Mouse (Mus musculus): ENCODE results near the gene Hist1h2bg. TPM values are rescaled to one million over a fixed set of nuclear protein-coding genes. Genes with fewer than 3 reads are reported as not detected.

Gene Hist1h2bg
- polyA plus RNA-seq, 1 experiment from 2014 or later = 3.7 TPM

DNA sequence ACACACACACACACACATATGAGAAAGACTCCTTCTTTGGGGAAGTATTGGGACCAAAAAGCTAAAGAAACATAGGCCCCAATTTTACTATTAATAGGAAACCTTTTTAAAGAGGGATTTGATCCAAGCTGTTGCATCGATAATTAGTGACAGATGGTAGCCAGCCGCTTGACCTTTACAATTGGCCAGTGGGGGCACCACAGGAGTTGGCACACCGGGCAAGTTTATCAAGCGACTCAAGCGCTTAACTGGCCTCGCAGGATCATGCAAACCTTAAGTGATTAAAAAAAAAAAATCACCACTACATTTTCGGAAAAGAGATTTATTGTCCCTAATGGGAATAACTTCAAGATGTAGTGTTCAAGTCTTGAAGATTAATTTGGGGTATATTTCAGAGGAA, 21.4 kb downstream of the Hist1h2bg start:
- Histone ChIP-seq H3K9ac (ENCODE audit: low read length) (no peak overlapping the region), H3K36me3 (ENCODE audit: control insufficient read depth, insufficient read depth, low read length) (no peaks in the 10 kb centered on the region), H3K9me3 (ENCODE audit: control insufficient read depth, low read length) (no peaks in the 10 kb centered on the region), H3K4me1 (ENCODE audit: control insufficient read depth in 2 of 2, insufficient read depth in 2 of 2, low read length in 2 of 2) (no peaks in the 10 kb centered on the region), H3K4me3 (ENCODE audit: control insufficient read depth in 1 of 2, insufficient read depth in 1 of 2, low read depth in 1 of 2, low read length in 2 of 2) (no peak overlapping the region), H3K27me3 (ENCODE audit: control insufficient read depth, insufficient read depth, low read length) (no peaks in the 10 kb centered on the region), H3K27ac (replicated peaks in 1 of 2; ENCODE audit: control insufficient read depth in 1 of 2, insufficient read depth in 1 of 2, low read depth in 2 of 2, low read length in 2 of 2) (no peak overlapping the region), H3K4me2 (ENCODE audit: low read length) (no peak overlapping the region)
- 89% methylated on average over 7 of the region's 7 CpGs for WGBS
- no peak for ATAC-seq (ENCODE audit: insufficient number of reproducible peaks, insufficient read depth, low FRiP score, low read depth)

DNA sequence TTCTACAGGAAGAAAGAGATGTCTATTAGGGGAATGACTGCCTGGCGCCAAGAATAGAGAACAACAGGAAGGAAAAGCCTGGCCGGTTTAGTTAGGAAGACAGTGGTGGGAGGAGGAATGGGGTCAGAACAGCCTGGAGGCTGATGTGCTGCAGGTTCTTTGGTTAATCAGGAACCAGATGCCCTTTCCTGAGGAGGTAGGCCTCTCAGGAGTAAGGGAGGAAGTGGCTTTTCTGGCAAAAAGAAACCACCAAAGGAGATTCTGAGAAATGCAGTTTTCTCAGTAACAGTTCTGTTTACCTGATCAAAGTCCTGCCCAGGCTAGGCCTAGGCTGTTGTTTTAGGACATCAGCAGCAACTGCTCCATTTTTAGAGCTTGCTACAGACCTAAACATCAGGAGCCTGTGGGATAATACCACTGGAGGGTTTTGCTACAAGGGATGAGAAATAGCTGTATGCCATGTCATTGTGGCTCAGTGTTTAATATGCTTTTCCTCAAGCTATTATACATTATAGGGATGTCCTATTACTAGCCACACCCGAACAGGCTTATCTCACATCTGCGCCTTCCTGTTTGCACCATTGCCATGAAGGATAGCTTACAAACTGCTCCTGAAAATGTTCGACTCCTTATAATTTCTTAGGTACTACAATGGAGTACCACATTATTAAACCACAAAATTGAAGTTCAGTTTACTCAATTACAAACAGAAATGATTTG, 22.0 kb downstream of the Hist1h2bg start:
- H3K4me1 ChIP-seq (ENCODE audit: control insufficient read depth in 2 of 2, insufficient read depth in 2 of 2, low read length in 2 of 2) = no peaks in the 10 kb centered on the region
- H3K36me3 ChIP-seq (ENCODE audit: control insufficient read depth, insufficient read depth, low read length) = no peaks in the 10 kb centered on the region
- H3K9me3 ChIP-seq (ENCODE audit: control insufficient read depth, low read length) = no peaks in the 10 kb centered on the region
- WGBS = 61% methylated on average over 5 of the region's 5 CpGs
- H3K9ac ChIP-seq (ENCODE audit: low read length) = no peak overlapping the region
- no peak overlapping the region for H3K4me3 ChIP-seq (ENCODE audit: control insufficient read depth in 1 of 2, insufficient read depth in 1 of 2, low read depth in 1 of 2, low read length in 2 of 2)
- peak overlapping the region; percentile 49 to 55; a peak in 3 of 4 replicates for H3K27ac ChIP-seq (replicated peaks in 1 of 2; ENCODE audit: control insufficient read depth in 1 of 2, insufficient read depth in 1 of 2, low read depth in 2 of 2, low read length in 2 of 2)
- no peak for ATAC-seq (ENCODE audit: insufficient number of reproducible peaks, insufficient read depth, low FRiP score, low read depth)
- H3K4me2 ChIP-seq (ENCODE audit: low read length) = no peak overlapping the region
- H3K27me3 ChIP-seq (ENCODE audit: control insufficient read depth, insufficient read depth, low read length) = no peaks in the 10 kb centered on the region

DNA sequence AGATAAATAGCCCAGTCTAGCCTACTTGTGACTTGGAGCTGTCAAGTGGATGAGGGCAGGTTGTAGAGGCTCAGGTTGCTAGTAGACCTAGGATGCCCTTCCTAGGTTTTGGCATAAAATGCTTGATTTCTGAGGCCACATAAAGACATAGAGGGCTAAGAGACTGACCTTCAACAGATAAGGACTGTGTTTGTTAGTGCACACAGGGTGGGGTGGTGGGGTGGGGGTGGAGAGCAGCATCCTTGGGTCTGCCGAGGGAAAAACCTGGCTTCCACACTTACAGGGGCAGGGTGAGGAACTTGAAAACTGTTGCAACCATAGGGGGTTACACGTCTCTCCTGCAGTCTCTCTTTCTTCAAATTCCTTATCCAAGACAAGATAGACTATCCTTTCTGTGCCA, 24.0 kb downstream of the Hist1h2bg start:
- H3K4me2 ChIP-seq (ENCODE audit: low read length) = no peak overlapping the region
- WGBS = 52% methylated on average over 2 of the region's 2 CpGs
- H3K9ac ChIP-seq (ENCODE audit: low read length) = no peak overlapping the region
- no peaks in the 10 kb centered on the region for H3K9me3 ChIP-seq (ENCODE audit: control insufficient read depth, low read length)
- ATAC-seq (ENCODE audit: insufficient number of reproducible peaks, insufficient read depth, low FRiP score, low read depth) = no peak
- H3K36me3 ChIP-seq (ENCODE audit: control insufficient read depth, insufficient read depth, low read length) = no peaks in the 10 kb centered on the region
- no peaks in the 10 kb centered on the region for H3K4me1 ChIP-seq (ENCODE audit: control insufficient read depth in 2 of 2, insufficient read depth in 2 of 2, low read length in 2 of 2)
- H3K4me3 ChIP-seq (ENCODE audit: control insufficient read depth in 1 of 2, insufficient read depth in 1 of 2, low read depth in 1 of 2, low read length in 2 of 2) = no peak overlapping the region
- no peaks in the 10 kb centered on the region for H3K27me3 ChIP-seq (ENCODE audit: control insufficient read depth, insufficient read depth, low read length)
- H3K27ac ChIP-seq (replicated peaks in 1 of 2; ENCODE audit: control insufficient read depth in 1 of 2, insufficient read depth in 1 of 2, low read depth in 2 of 2, low read length in 2 of 2) = no peak overlapping the region

DNA sequence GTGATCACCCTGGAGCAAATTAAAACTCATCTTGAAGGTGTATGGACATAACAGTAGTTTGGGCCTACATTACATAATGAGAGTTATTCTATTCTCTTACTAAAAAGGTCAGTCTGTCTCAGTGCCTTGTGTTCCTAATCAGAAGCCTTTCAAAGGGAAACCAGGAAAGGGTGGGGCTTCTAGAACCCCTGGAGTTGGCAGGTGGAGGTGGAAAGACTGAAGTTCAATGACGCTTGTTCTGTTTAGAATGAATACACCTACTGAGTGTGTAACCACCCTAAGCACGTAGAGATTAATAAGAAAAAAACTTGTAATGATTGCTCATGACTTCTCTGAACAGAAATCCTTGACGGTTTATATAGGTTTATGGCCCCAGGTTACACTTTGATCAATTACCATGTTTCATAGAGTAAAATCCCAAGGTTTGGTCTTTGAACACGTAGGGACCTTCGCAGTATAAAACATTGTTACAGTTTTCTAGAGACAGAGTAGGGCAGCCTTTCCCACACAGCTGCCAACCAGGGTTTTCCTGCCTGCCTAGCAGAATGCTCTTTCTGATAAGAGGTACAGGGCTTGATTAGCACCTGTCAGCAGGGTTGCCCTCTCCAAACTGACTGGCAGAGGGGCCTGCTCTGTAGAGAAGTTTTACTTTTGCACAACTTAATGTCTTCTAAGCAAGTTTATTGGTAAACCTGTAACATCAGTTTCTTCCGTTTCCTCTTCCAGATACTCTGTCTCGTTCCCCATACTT, 24.6 kb downstream of the Hist1h2bg start:
- H3K4me3 ChIP-seq (ENCODE audit: control insufficient read depth in 1 of 2, insufficient read depth in 1 of 2, low read depth in 1 of 2, low read length in 2 of 2) = no peak overlapping the region
- no peak for ATAC-seq (ENCODE audit: insufficient number of reproducible peaks, insufficient read depth, low FRiP score, low read depth)
- no peak overlapping the region for H3K4me2 ChIP-seq (ENCODE audit: low read length)
- no peaks in the 10 kb centered on the region for H3K4me1 ChIP-seq (ENCODE audit: control insufficient read depth in 2 of 2, insufficient read depth in 2 of 2, low read length in 2 of 2)
- H3K9ac ChIP-seq (ENCODE audit: low read length) = no peak overlapping the region
- H3K9me3 ChIP-seq (ENCODE audit: control insufficient read depth, low read length) = no peaks in the 10 kb centered on the region
- no peaks in the 10 kb centered on the region for H3K36me3 ChIP-seq (ENCODE audit: control insufficient read depth, insufficient read depth, low read length)
- 62% methylated on average over 7 of the region's 7 CpGs for WGBS
- no peaks in the 10 kb centered on the region for H3K27me3 ChIP-seq (ENCODE audit: control insufficient read depth, insufficient read depth, low read length)
- H3K27ac ChIP-seq (replicated peaks in 1 of 2; ENCODE audit: control insufficient read depth in 1 of 2, insufficient read depth in 1 of 2, low read depth in 2 of 2, low read length in 2 of 2) = no peak overlapping the region

DNA sequence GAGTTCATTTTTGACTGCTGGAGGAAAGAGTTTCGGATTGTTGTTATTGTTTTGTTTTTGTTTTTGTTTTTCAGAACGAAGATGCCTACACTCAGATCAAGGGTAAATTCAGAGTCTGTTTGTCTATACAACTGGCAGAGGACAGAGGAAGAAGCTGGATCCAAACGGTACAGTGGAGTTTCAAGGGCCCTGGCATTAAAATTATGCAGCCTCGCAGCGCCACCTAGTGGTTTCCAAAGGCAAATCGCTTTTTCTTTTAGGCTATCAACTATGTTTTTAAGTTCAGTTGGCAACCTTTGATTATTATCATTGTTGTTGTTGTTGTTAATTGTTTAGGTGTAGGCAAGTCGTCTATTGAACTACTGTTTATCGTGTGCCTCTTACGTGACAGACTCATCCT, 26.8 kb downstream of the Hist1h2bg start:
- Histone ChIP-seq H3K9me3 (ENCODE audit: control insufficient read depth, low read length) (no peaks in the 10 kb centered on the region), H3K4me3 (ENCODE audit: control insufficient read depth in 1 of 2, insufficient read depth in 1 of 2, low read depth in 1 of 2, low read length in 2 of 2) (no peak overlapping the region), H3K27ac (replicated peaks in 1 of 2; ENCODE audit: control insufficient read depth in 1 of 2, insufficient read depth in 1 of 2, low read depth in 2 of 2, low read length in 2 of 2) (no peak overlapping the region), H3K27me3 (ENCODE audit: control insufficient read depth, insufficient read depth, low read length) (no peaks in the 10 kb centered on the region), H3K36me3 (ENCODE audit: control insufficient read depth, insufficient read depth, low read length) (no peaks in the 10 kb centered on the region), H3K4me2 (ENCODE audit: low read length) (no peak overlapping the region), H3K4me1 (ENCODE audit: control insufficient read depth in 2 of 2, insufficient read depth in 2 of 2, low read length in 2 of 2) (no peaks in the 10 kb centered on the region), H3K9ac (ENCODE audit: low read length) (no peak overlapping the region)
- WGBS = 6% methylated on average over 9 of the region's 9 CpGs
- no peak for ATAC-seq (ENCODE audit: insufficient number of reproducible peaks, insufficient read depth, low FRiP score, low read depth)

DNA sequence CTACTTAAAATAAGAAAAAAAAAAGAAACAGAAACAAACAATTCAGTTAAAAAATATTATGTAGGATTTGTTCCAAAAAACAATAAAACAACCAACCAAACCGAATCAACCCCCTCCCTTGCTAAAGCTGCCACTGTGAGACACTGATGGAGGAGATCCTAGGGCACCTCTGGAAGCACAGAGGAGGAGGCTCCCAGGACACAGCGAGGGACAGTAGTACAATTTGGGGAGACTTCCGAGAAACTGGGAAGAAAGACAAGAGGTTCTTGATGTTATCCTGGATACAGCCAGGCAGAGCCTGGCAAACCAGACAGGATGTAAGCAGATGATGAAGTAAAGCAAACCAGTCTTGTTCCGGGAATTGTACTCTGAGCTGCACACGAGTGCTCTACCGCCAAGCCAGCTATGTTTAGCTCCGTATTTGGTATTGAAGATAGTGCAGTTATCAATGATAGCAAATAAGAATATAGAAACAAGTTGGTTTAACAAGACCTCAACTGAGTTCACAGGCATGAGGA, 32.0 kb downstream of the Hist1h2bg start:
- Histone ChIP-seq H3K9ac (ENCODE audit: low read length) (no peak overlapping the region), H3K4me3 (ENCODE audit: control insufficient read depth in 1 of 2, insufficient read depth in 1 of 2, low read depth in 1 of 2, low read length in 2 of 2) (no peak overlapping the region)
- 48% methylated on average over 7 of the region's 7 CpGs for WGBS

DNA sequence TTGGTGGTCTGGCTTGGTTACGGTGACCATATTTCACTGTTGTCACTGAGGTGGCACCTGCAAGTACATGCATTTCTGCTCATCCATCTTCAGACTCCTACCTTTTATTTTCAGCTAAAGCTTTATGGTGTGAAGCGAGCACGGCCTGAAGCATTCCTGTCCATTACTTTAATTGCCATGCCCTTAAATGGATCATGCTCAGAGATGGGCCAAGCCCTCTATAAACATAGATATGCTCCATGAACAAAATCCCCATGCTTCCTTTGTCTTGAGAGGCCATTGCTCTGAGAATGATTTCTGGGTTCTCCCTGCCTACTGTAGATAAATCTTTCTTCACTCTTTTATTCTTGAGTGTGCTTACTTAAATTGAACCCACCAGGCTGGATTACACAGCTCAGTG, 33.3 kb downstream of the Hist1h2bg start:
- no peak overlapping the region for H3K4me3 ChIP-seq (ENCODE audit: control insufficient read depth in 1 of 2, insufficient read depth in 1 of 2, low read depth in 1 of 2, low read length in 2 of 2)
- no peaks in the 10 kb centered on the region for H3K9me3 ChIP-seq (ENCODE audit: control insufficient read depth, low read length)
- H3K4me1 ChIP-seq (ENCODE audit: control insufficient read depth in 2 of 2, insufficient read depth in 2 of 2, low read length in 2 of 2) = no peaks in the 10 kb centered on the region
- WGBS = 85% methylated on average over 3 of the region's 3 CpGs
- no peak overlapping the region for H3K4me2 ChIP-seq (ENCODE audit: low read length)
- no peaks in the 10 kb centered on the region for H3K36me3 ChIP-seq (ENCODE audit: control insufficient read depth, insufficient read depth, low read length)
- no peak overlapping the region for H3K27ac ChIP-seq (replicated peaks in 1 of 2; ENCODE audit: control insufficient read depth in 1 of 2, insufficient read depth in 1 of 2, low read depth in 2 of 2, low read length in 2 of 2)
- ATAC-seq (ENCODE audit: insufficient number of reproducible peaks, insufficient read depth, low FRiP score, low read depth) = no peak
- H3K27me3 ChIP-seq (ENCODE audit: control insufficient read depth, insufficient read depth, low read length) = no peaks in the 10 kb centered on the region
- no peak overlapping the region for H3K9ac ChIP-seq (ENCODE audit: low read length)

More for the DNA sequence above, 32.0 kb downstream of the Hist1h2bg start:
- Histone ChIP-seq H3K9me3 (ENCODE audit: control insufficient read depth, low read length) (no peaks in the 10 kb centered on the region), H3K36me3 (ENCODE audit: control insufficient read depth, insufficient read depth, low read length) (no peaks in the 10 kb centered on the region), H3K4me1 (ENCODE audit: control insufficient read depth in 2 of 2, insufficient read depth in 2 of 2, low read length in 2 of 2) (no peaks in the 10 kb centered on the region), H3K4me2 (ENCODE audit: low read length) (no peak overlapping the region), H3K27ac (replicated peaks in 1 of 2; ENCODE audit: control insufficient read depth in 1 of 2, insufficient read depth in 1 of 2, low read depth in 2 of 2, low read length in 2 of 2) (no peak overlapping the region), H3K27me3 (ENCODE audit: control insufficient read depth, insufficient read depth, low read length) (no peaks in the 10 kb centered on the region)
- ATAC-seq (ENCODE audit: insufficient number of reproducible peaks, insufficient read depth, low FRiP score, low read depth) = no peak

Measured in heart, embryonic 14.5 days (tissue).